Mouse (Mus musculus) heart, embryonic 12.5 days (tissue): Measurements from ENCODE around the gene Pear1. TPM values are rescaled to one million over a fixed set of nuclear protein-coding genes. Genes with fewer than 3 reads are reported as not detected.

Experiments
- ATAC-seq: fragments of 200-750 bp; cut with Nextera tagmentation; 2 replicates; pipeline ENCODE4 v1.8.0; 2017; ENCODE audit warnings: moderate TSS enrichment, moderate library complexity; ENCODE audit not compliant: insufficient number of reproducible peaks, low FRiP score
- H3K27ac ChIP-seq: fragments of 300-500 bp; sonication (generic); 2 replicates; pipeline ENCODE4 v1.5.1; 2016; ENCODE audit warnings: mild to moderate bottlenecking, moderate library complexity; ENCODE audit not compliant: poor library complexity, severe bottlenecking
- H3K27me3 ChIP-seq: fragments of 300-500 bp; sonication (generic); replicated peaks from 2 replicates; pipeline ENCODE4 v1.6.1; 2016; ENCODE audit warnings: mild to moderate bottlenecking, moderate library complexity
- H3K36me3 ChIP-seq: fragments of 300-500 bp; sonication (generic); 2 replicates; pipeline ENCODE4 v1.6.1; 2016; ENCODE audit warnings: mild to moderate bottlenecking, moderate library complexity
- H3K4me1 ChIP-seq: fragments of 300-500 bp; sonication (generic); replicated peaks from 2 replicates; pipeline ENCODE4 v1.6.1; 2016; ENCODE audit warnings: mild to moderate bottlenecking
- H3K4me2 ChIP-seq: fragments of 300-500 bp; sonication (generic); 2 replicates; pipeline ENCODE4 v1.6.1; 2016; ENCODE audit warnings: mild to moderate bottlenecking, moderate library complexity
- H3K4me3 ChIP-seq: fragments of 300-500 bp; sonication (generic); 2 replicates; pipeline ENCODE4 v1.5.1; 2016; ENCODE audit warnings: mild to moderate bottlenecking
- H3K9ac ChIP-seq: fragments of 300-500 bp; sonication (generic); 2 replicates; pipeline ENCODE4 v1.6.1; 2016; ENCODE audit warnings: mild to moderate bottlenecking, moderate library complexity
- H3K9me3 ChIP-seq: fragments of 300-500 bp; sonication (generic); replicated peaks from 2 replicates; pipeline ENCODE4 v1.6.1; 2016; ENCODE audit warnings: mild to moderate bottlenecking, moderate library complexity
- WGBS: fragments of 180-500 bp; shearing (Covaris S2); methylation state at CpG from one replicate; pipeline ENCODE4 v1.1.7; 2016; 5-methylcytosine and 5-hydroxymethylcytosine counted together
- polyA plus RNA-seq: library from polyadenylated mRNA; unstranded; fragments of >200 nt; fragmentation: Nextera tagmentation; extraction: Ambion mirVana; gene quantifications from 2 replicates; pipeline ENCODE4 v1.2.1, GENCODE M21; 2016

Gene Pear1
- polyA plus RNA-seq, 1 experiment from 2014 or later: 16.1 TPM

GRCm38 (mm10) chr3:87811297-87811696 is 12.8 kb downstream of the Pear1 start:
- Histone ChIP-seq H3K4me1 (peaks cover 10% of the 10 kb centered on the region), H3K9me3 (no peaks in the 10 kb centered on the region), H3K36me3 (no peaks in the 10 kb centered on the region), H3K27ac (no peak overlapping the region), H3K4me3 (no peak overlapping the region), H3K27me3 (peaks cover 100% of the 10 kb centered on the region), H3K4me2 (no peak overlapping the region), H3K9ac (no peak overlapping the region)
- ATAC-seq: no peak
- 68% methylated on average over 8 of the region's 8 CpGs for WGBS

- Histone ChIP-seq H3K9ac (no peak overlapping the region), H3K4me2 (peak overlapping the region; percentile 39), H3K4me3 (peak overlapping the region; percentile 16; the same call in 1 of the 2 replicates), H3K27ac (no peak overlapping the region), H3K4me1 (peaks cover 7% of the 10 kb centered on the region), H3K9me3 (no peaks in the 10 kb centered on the region), H3K27me3 (peaks cover 100% of the 10 kb centered on the region), H3K36me3 (no peaks in the 10 kb centered on the region)
- ATAC-seq: peak; percentile 34; the same call in 1 of the 2 replicates
- WGBS: 5% methylated on average over 28 of the region's 28 CpGs
Observed at GRCm38 (mm10) chr3:87809322-87809962, 14.7 kb downstream of the Pear1 start.

- Histone ChIP-seq H3K9me3 (no peaks in the 10 kb centered on the region), H3K4me2 (peak overlapping the region; percentile 64), H3K27me3 (peaks cover 100% of the 10 kb centered on the region), H3K4me1 (peaks cover 8% of the 10 kb centered on the region), H3K27ac (no peak overlapping the region), H3K4me3 (peak overlapping the region; percentile 26), H3K9ac (peak overlapping the region; percentile 40; the same call in 1 of the 2 replicates), H3K36me3 (no peaks in the 10 kb centered on the region)
- WGBS: 4% methylated on average over 26 of the region's 26 CpGs
- ATAC-seq: 0 out of 2 replicates have a peak, but pooled peaks have one; percentile 23
Observed at GRCm38 (mm10) chr3:87804038-87804677, 19.9 kb downstream of the Pear1 start.

- H3K9me3 ChIP-seq: no peaks in the 10 kb centered on the region
- no peak overlapping the region for H3K9ac ChIP-seq
- WGBS: 43% methylated on average over 5 of the region's 5 CpGs
- H3K4me2 ChIP-seq: no peak overlapping the region
- H3K36me3 ChIP-seq: no peaks in the 10 kb centered on the region
- H3K4me3 ChIP-seq: no peak overlapping the region
- no peak for ATAC-seq
- H3K27ac ChIP-seq: no peak overlapping the region
- peaks cover 100% of the 10 kb centered on the region for H3K27me3 ChIP-seq
- H3K4me1 ChIP-seq: peaks cover 14% of the 10 kb centered on the region
Observed at GRCm38 (mm10) chr3:87801681-87802080, 22.4 kb downstream of the Pear1 start.

GRCm38 (mm10) chr3:87796736-87797334 is 27.3 kb downstream of the Pear1 start, which contains the start of gene Insrr:
TSS of gene Insrr (plus strand) at chr3:87796951.
- H3K4me3 ChIP-seq: peak within 1 kb of the TSS; percentile 41
- H3K27me3 ChIP-seq: peaks cover 100% of the 10 kb centered on the region
- H3K4me2 ChIP-seq: peak within 1 kb of the TSS; percentile 70
- peak within 1 kb of the TSS; percentile 42 for H3K9ac ChIP-seq
- WGBS: under 1% methylated on average over 29 of the region's 29 CpGs
- H3K9me3 ChIP-seq: no peaks in the 10 kb centered on the region
- peaks cover 20% of the 10 kb centered on the region for H3K4me1 ChIP-seq
- H3K27ac ChIP-seq: no peak within 1 kb of the TSS
- H3K36me3 ChIP-seq: no peaks in the 10 kb centered on the region
- ATAC-seq: no peak

GRCm38 (mm10) chr3:87795336-87796277 is 28.5 kb downstream of the Pear1 start:
- Histone ChIP-seq H3K4me1 (peaks cover 20% of the 10 kb centered on the region), H3K9ac (no peak overlapping the region), H3K27ac (no peak overlapping the region), H3K36me3 (no peaks in the 10 kb centered on the region), H3K4me2 (peak overlapping the region; percentile 55), H3K9me3 (no peaks in the 10 kb centered on the region), H3K27me3 (peaks cover 100% of the 10 kb centered on the region), H3K4me3 (peak overlapping the region; percentile 35)
- ATAC-seq: no peak
- 17% methylated on average over 33 of the region's 33 CpGs for WGBS

GRCm38 (mm10) chr3:87794922-87795325 is 29.2 kb downstream of the Pear1 start, which contains the start of gene Ntrk1:
TSS of gene Ntrk1 (minus strand) at chr3:87795162.
- peak within 1 kb of the TSS; percentile 35 for H3K4me3 ChIP-seq
- no peaks in the 10 kb centered on the region for H3K36me3 ChIP-seq
- peaks cover 100% of the 10 kb centered on the region for H3K27me3 ChIP-seq
- no peak for ATAC-seq
- H3K9ac ChIP-seq: no peak within 1 kb of the TSS
- H3K27ac ChIP-seq: no peak within 1 kb of the TSS
- peak within 1 kb of the TSS; percentile 55 for H3K4me2 ChIP-seq
- peaks cover 22% of the 10 kb centered on the region for H3K4me1 ChIP-seq
- H3K9me3 ChIP-seq: no peaks in the 10 kb centered on the region
- under 1% methylated on average over 34 of the region's 47 CpGs for WGBS

GRCm38 (mm10) chr3:87789768-87790167 is 34.3 kb downstream of the Pear1 start:
- Histone ChIP-seq H3K36me3 (no peaks in the 10 kb centered on the region), H3K4me3 (no peak overlapping the region), H3K27me3 (peaks cover 75% of the 10 kb centered on the region), H3K4me2 (no peak overlapping the region), H3K27ac (no peak overlapping the region), H3K9me3 (no peaks in the 10 kb centered on the region), H3K9ac (no peak overlapping the region), H3K4me1 (peaks cover 25% of the 10 kb centered on the region)
- 26% methylated on average over 5 of the region's 5 CpGs for WGBS
- ATAC-seq: no peak

- H3K4me1 ChIP-seq: peaks cover 22% of the 10 kb centered on the region
- ATAC-seq: no peak
Observed at GRCm38 (mm10) chr3:87789248-87789647, 34.9 kb downstream of the Pear1 start.

GRCm38 (mm10) chr3:87785626-87786214 is 38.4 kb downstream of the Pear1 start:
- Histone ChIP-seq H3K4me1 (peaks cover 22% of the 10 kb centered on the region), H3K4me2 (no peak overlapping the region), H3K27me3 (peaks cover 55% of the 10 kb centered on the region), H3K36me3 (no peaks in the 10 kb centered on the region), H3K9ac (no peak overlapping the region), H3K27ac (no peak overlapping the region), H3K4me3 (no peak overlapping the region), H3K9me3 (no peaks in the 10 kb centered on the region)
- WGBS: 13% methylated on average over 6 of the region's 6 CpGs
- ATAC-seq: no peak

More at GRCm38 (mm10) chr3:87789248-87789647, 34.9 kb downstream of the Pear1 start:
- H3K27ac ChIP-seq: no peak overlapping the region
- H3K27me3 ChIP-seq: peaks cover 69% of the 10 kb centered on the region
- H3K4me3 ChIP-seq: no peak overlapping the region
- H3K4me2 ChIP-seq: no peak overlapping the region
- 52% methylated on average over 1 of the region's 1 CpGs for WGBS
- no peaks in the 10 kb centered on the region for H3K36me3 ChIP-seq
- no peaks in the 10 kb centered on the region for H3K9me3 ChIP-seq
- H3K9ac ChIP-seq: no peak overlapping the region
